18 mouse cellular contexts compared by ENCODE assay signal in genomic region chr3:32495856-32496710, GRCm38 (mm10). TPM values are rescaled to one million over a fixed set of nuclear protein-coding genes. Genes with fewer than 3 reads are reported as not detected.
DNase-seq lines count a peak whose midpoint lies in the region; ATAC-seq and TF ChIP-seq lines count a peak whose summit lies in the region.
"Had no signal": no experiment of that assay in that cellular context is flagged by ENCODE, and none has a peak within 500 bp of the region (broad histone marks: within the 10 kb centered on the region; RNA-seq: fewer than 3 reads in every experiment).

No protein-coding gene starts in this region.

- no peaks in the 10 kb centered on the region for H3K27me3 ChIP-seq in hindbrain, embryonic 12.5 days
- no peaks in the 10 kb centered on the region for H3K27me3 ChIP-seq in stomach, postnatal 0 days (ENCODE audit: control insufficient read depth, insufficient read depth, low read length)
- H3K27me3 ChIP-seq: hindbrain, embryonic 15.5 days; liver, embryonic 13.5 days; neural tube, embryonic 13.5 days had no signal

- peak; percentile 11 for DNase-seq in heart, adult 11 months
- DNase-seq in heart, postnatal 4 days: no peak
- peak; percentile 36 for DNase-seq in retina, embryonic 14.5 days (ENCODE audit: low spot score)
- no peak for DNase-seq in retina, postnatal 1 day
- no peak for DNase-seq in stomach, postnatal 0 days (ENCODE audit: low spot score)
- no peak for DNase-seq in left cerebral cortex, postnatal 36 days (ENCODE audit: low spot score in 2 of 2)
- DNase-seq in spleen, adult 12 weeks (ENCODE audit: low spot score): no peak
- DNase-seq: adrenal gland, postnatal 14 days; cerebellum, adult 2 months; gastrocnemius, postnatal 25 days; liver, embryonic 13.5 days; right cerebral cortex, postnatal 25 days had no signal

- no peak for ATAC-seq in hindbrain, embryonic 12.5 days (ENCODE audit: low FRiP score)
- ATAC-seq in stomach, postnatal 0 days (ENCODE audit: low FRiP score, low TSS enrichment): peak; percentile 67; the same call in 1 of the 2 replicates

- H3K9ac ChIP-seq in hindbrain, embryonic 12.5 days: no peak overlapping the region
- H3K9ac ChIP-seq in stomach, postnatal 0 days (ENCODE audit: low read length): no peak overlapping the region
- H3K9ac ChIP-seq: hindbrain, embryonic 15.5 days; liver, embryonic 13.5 days; neural tube, embryonic 13.5 days had no signal

- intact Hi-C loops in left cerebral cortex, postnatal 36 days (cut with DNase I): no loop called here

- H3K36me3 ChIP-seq in hindbrain, embryonic 12.5 days: no peaks in the 10 kb centered on the region
- no peaks in the 10 kb centered on the region for H3K36me3 ChIP-seq in stomach, postnatal 0 days (ENCODE audit: control insufficient read depth, insufficient read depth, low read length)
- H3K36me3 ChIP-seq: hindbrain, embryonic 15.5 days; liver, embryonic 13.5 days; neural tube, embryonic 13.5 days had no signal

- 39% methylated on average over 8 of the region's 8 CpGs for WGBS in hindbrain, embryonic 12.5 days
- WGBS in stomach, postnatal 0 days: 40% methylated on average over 7 of the region's 8 CpGs

- H3K4me1 ChIP-seq in hindbrain, embryonic 12.5 days: peaks cover 11% of the 10 kb centered on the region
- no peaks in the 10 kb centered on the region for H3K4me1 ChIP-seq in stomach, postnatal 0 days (replicated peaks; ENCODE audit: control insufficient read depth, insufficient read depth)
- H3K4me1 ChIP-seq: hindbrain, embryonic 15.5 days; liver, embryonic 13.5 days; neural tube, embryonic 13.5 days had no signal

- 0 out of 2 replicates have a peak overlapping the region, but pooled peaks have one; percentile 7 for H3K27ac ChIP-seq in hindbrain, embryonic 12.5 days
- peak overlapping the region; percentile 73 for H3K27ac ChIP-seq in stomach, postnatal 0 days (replicated peaks)
- H3K27ac ChIP-seq: hindbrain, embryonic 15.5 days; kidney, postnatal 0 days; liver, embryonic 13.5 days; neural tube, embryonic 13.5 days had no signal

- H3K4me3 ChIP-seq in hindbrain, embryonic 12.5 days: no peak overlapping the region
- no peak overlapping the region for H3K4me3 ChIP-seq in stomach, postnatal 0 days (ENCODE audit: low read depth, low read length)
- H3K4me3 ChIP-seq: hindbrain, embryonic 15.5 days; liver, embryonic 13.5 days; neural tube, embryonic 13.5 days had no signal

- TF ChIP-seq EP300 in stomach, postnatal 0 days (optimal IDR thresholded peaks at IDR 0.05): no peak

- no peaks in the 10 kb centered on the region for H3K9me3 ChIP-seq in hindbrain, embryonic 12.5 days (replicated peaks)
- H3K9me3 ChIP-seq in stomach, postnatal 0 days (ENCODE audit: control insufficient read depth, low read length): no peaks in the 10 kb centered on the region
- H3K9me3 ChIP-seq: hindbrain, embryonic 15.5 days; liver, embryonic 13.5 days; neural tube, embryonic 13.5 days had no signal

- no peak for TF ChIP-seq CTCF in stomach, postnatal 0 days (IDR thresholded peaks at IDR 0.05; ENCODE audit: low read depth)

- H3K4me2 ChIP-seq in hindbrain, embryonic 12.5 days (replicated peaks): no peak overlapping the region
- H3K4me2 ChIP-seq in stomach, postnatal 0 days (replicated peaks; ENCODE audit: low read depth): no peak overlapping the region
- H3K4me2 ChIP-seq: hindbrain, embryonic 15.5 days; liver, embryonic 13.5 days; neural tube, embryonic 13.5 days had no signal

RNA-seq across cellular contexts. Expression of gene Kcnmb3, which starts 4.1 kb away (rescaled TPM):
- under 1 TPM; 0.21 to 0.74 TPM for total RNA-seq in heart, postnatal 4 days (2021)
- 0.12 and 0.13 TPM in 2 replicates for polyA plus RNA-seq in hindbrain, embryonic 12.5 days (2016; fragmentation: Nextera tagmentation; extraction: Ambion mirVana)
- polyA plus RNA-seq in stomach, postnatal 0 days (2015; fragmentation: Nextera tagmentation; extraction: Ambion mirVana): 0.05 TPM in 2 replicates
- under 1 TPM; 0.17 to 0.39 TPM for total RNA-seq in left cerebral cortex, postnatal 36 days (2021)
- total RNA-seq: gastrocnemius, postnatal 25 days; megakaryocyte progenitor cell, adult 5-6 weeks had no signal
- polyA plus RNA-seq: C2C12; hindbrain, embryonic 15.5 days; kidney, postnatal 0 days; liver, embryonic 13.5 days had no signal

RNA-seq across cellular contexts. Expression of gene Zfp639, which starts 14.0 kb away (rescaled TPM):
- 10 to 100 TPM; 27.7 to 33.3 TPM for total RNA-seq in heart, postnatal 4 days (2021)
- polyA plus RNA-seq in hindbrain, embryonic 12.5 days (2016; fragmentation: Nextera tagmentation; extraction: Ambion mirVana): 40.9 and 43.9 TPM in 2 replicates
- polyA plus RNA-seq in stomach, postnatal 0 days (2015; fragmentation: Nextera tagmentation; extraction: Ambion mirVana): 23.7 and 23.9 TPM in 2 replicates
- 10 to 100 TPM; 33.1 to 39.1 TPM for total RNA-seq in left cerebral cortex, postnatal 36 days (2021)

RNA-seq across cellular contexts. Expression of gene Mfn1, which starts 33.2 kb away (rescaled TPM):
- total RNA-seq in heart, postnatal 4 days (2021): 100 to 1,000 TPM; 296 to 314 TPM
- 48.4 and 55.3 TPM in 2 replicates for polyA plus RNA-seq in hindbrain, embryonic 12.5 days (2016; fragmentation: Nextera tagmentation; extraction: Ambion mirVana)
- 18.3 and 22.3 TPM in 2 replicates for polyA plus RNA-seq in stomach, postnatal 0 days (2015; fragmentation: Nextera tagmentation; extraction: Ambion mirVana)
- 100 to 1,000 TPM in 1 of 2 experiments, 10 to 100 TPM in 1; 96.7 to 124 TPM for total RNA-seq in left cerebral cortex, postnatal 36 days (2021)

Comparison
In these comparisons a context has a peak if more than half of its experiments do, and no peak if none do; other contexts are left out.
1. DNase-seq: peak in heart, adult 11 months (single experiment) and retina, embryonic 14.5 days (single experiment); none in heart, postnatal 4 days (single experiment), retina, postnatal 1 day (single experiment), stomach, postnatal 0 days (single experiment), left cerebral cortex, postnatal 36 days (0 of 2) and spleen, adult 12 weeks (single experiment).